Mouse (Mus musculus): ENCODE measurements at regions not wholly inside any gene's neighbourhood (a gene's known extent, or its start where the extent isn't known, plus 50 kb on each side); places are given as distances from the start of the nearest gene placed in this dataset.
A peak's percentile ranks its signal among the peaks of the same experiment; 100 is the strongest.
"Not testable (repeated sequence)": the region's sequence is repeated elsewhere in the genome, so short reads cannot be mapped to it uniquely, and the experiment has no call there.

DNA sequence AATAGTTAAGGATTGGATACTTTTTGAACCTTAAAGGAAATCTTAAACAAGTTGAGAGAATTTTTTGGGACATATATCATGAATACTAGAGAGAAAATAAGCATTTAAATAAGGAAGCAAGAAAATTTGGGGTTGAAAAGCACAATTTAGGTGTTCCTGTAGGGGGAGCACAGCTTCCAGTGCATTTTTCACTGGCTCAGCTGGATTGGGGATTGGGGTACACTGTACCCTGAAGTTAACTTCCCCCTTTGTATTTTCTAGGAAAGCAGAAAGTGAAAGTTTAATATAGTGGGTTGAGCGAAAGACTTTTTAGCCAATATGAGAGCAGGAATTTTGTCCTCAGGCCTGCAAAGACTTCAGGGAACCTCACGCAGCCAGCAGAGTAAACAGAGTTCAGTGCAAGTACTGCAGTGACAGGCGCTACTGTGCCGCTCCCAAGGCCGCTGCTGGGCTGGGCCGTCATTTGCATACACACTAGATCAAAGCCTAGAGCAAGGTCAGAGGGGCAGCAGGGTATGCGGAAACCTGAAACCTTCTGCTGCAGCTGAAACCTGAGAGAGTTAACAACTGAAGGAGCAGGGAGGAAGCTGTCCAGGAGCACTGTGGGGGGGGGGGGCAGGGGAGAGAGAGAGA, 1111.4 kb downstream of the H2al1n start:
- peak overlapping the region; percentile 23 for H3K4me3 ChIP-seq (replicated peaks; ENCODE audit: extremely low read depth, low read depth, low read length)
- TF ChIP-seq CTCF (IDR thresholded peaks at IDR 0.05; ENCODE audit: insufficient read depth, low read length) = no peak
- TF ChIP-seq POLR2A (IDR thresholded peaks at IDR 0.05; ENCODE audit: borderline replicate concordance, extremely low read depth, low read depth, low read length) = no peak
- WGBS = 7% methylated on average over 7 of the region's 7 CpGs
- H3K4me1 ChIP-seq (ENCODE audit: control insufficient read depth, insufficient read depth, low read length) = no peaks in the 10 kb centered on the region
- DNase-seq = no peak

DNA sequence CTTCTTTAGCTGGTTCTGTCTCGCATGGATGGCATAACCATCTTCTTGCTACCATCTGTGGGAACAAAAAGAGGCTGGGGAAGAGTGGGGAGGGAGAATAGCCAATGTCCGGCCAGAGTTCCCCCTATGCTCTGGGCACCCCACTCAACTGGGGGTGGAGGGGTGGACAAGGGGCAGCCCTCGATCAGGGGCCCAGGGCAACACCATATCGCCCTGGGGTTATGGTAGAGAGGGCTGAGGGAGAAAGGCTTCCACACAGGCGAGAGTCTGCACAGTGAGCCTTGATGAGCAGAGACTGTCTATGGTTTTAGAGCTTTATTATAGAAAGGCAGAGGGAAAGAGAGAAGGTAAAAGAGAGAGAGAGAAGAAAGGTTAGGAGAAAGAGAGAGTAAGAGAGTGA, 1112.0 kb downstream of the H2al1n start:
- TF ChIP-seq POLR2A (IDR thresholded peaks at IDR 0.05; ENCODE audit: borderline replicate concordance, extremely low read depth, low read depth, low read length) = no peak
- TF ChIP-seq CTCF (IDR thresholded peaks at IDR 0.05; ENCODE audit: insufficient read depth, low read length) = no peak
- H3K4me3 ChIP-seq (replicated peaks; ENCODE audit: extremely low read depth, low read depth, low read length) = no peak overlapping the region
- H3K4me1 ChIP-seq (ENCODE audit: control insufficient read depth, insufficient read depth, low read length) = no peaks in the 10 kb centered on the region
- 34% methylated on average over 5 of the region's 5 CpGs for WGBS
- DNase-seq = no peak

DNA sequence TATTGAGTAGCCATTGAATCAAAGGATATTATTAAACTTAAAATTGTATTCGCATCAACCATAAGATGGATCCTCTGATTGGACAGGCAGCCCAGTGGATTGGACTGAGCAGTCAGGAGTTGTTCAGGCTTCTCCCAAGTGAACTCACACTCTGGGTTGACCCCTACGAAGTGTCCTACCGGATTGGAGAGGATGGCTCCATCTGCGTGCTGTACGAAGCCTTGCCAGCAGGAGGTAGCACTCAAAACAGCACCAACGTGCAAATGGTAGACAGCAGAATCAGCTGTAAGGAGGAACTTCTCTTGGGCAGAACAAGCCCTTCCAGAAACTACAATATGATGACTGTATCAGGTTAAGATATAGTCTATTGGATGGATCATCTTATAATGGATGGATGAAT, 1154.2 kb downstream of the H2al1n start:
- not testable (repeated sequence) for DNase-seq; H3K4me1 ChIP-seq (ENCODE audit: control insufficient read depth, insufficient read depth, low read length); H3K4me3 ChIP-seq (replicated peaks; ENCODE audit: extremely low read depth, low read depth, low read length)
- WGBS = 82% methylated on average over 6 of the region's 6 CpGs
